Mouse (Mus musculus): ENCODE data around the gene Git1. TPM values are rescaled to one million over a fixed set of nuclear protein-coding genes. Genes with fewer than 3 reads are reported as not detected.
A peak's percentile ranks its signal among the peaks of the same experiment; 100 is the strongest.

The Git1 gene
- total RNA-seq (2014; rRNA removed) = 2.8 and 4.4 TPM in 2 replicates
- 8.9 and 11.2 TPM in 2 replicates for polyA plus RNA-seq (2012; rRNA removed)

DNA sequence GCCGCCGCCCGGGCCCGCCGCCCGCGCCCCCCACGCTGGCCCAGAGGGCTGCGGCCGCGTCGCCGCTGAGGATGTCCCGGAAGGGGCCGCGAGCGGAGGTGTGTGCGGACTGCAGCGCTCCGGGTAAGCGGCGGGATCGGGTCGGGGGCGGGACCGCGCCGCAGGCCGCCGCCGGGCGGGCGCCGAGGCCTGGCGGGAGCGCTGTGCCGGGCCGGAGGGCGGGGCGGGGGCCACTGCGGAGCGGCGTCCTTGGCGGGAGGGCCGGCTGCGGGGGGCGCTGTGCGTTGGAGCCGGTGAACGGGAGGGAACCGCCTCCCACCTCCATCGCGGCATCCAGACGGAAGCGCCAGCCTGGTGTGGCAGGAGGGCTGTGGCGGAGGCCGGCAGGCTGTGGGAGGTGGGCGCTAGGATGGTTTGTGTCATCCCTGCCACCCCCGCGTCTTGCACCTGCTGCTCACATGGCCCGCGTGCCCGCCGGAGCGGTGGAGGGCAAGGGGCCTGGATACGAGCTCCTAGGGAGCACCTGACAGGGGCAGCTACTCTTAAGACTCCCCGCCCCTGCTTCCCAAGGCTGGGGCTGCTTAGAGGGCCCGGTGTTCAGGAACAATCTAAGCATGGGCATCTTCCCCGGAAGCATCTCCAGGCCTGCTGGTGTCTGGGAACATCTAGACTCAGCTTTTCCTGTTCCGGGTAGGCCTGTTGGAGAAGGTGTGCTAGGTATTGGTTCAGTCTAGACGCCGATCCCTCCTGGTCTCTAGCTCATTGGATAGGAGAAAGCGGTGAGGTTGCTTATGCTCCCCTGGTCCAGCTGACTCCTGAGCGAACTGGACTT lies at the start of gene Git1:
TSS of gene Git1 (plus strand) at position 51 of the 832 bp plus-strand sequence.
- H3K79me2 ChIP-seq (ENCODE audit: control insufficient read depth, insufficient read depth, low read length) = peaks cover 11% of the 10 kb centered on the region
- H3K36me3 ChIP-seq (ENCODE audit: control insufficient read depth, insufficient read depth, low read length) = no peaks in the 10 kb centered on the region
- no peaks in the 10 kb centered on the region for H3K27me3 ChIP-seq (ENCODE audit: control insufficient read depth, insufficient read depth, low read length)
- peak within 1 kb of the TSS; percentile 45 for H3K27ac ChIP-seq (replicated peaks; ENCODE audit: insufficient read depth, low read depth, low read length)
- H3K4me3 ChIP-seq (ENCODE audit: insufficient read depth, low read depth, low read length) = peak within 1 kb of the TSS; percentile 78
- peaks cover 18% of the 10 kb centered on the region for H3K4me1 ChIP-seq (ENCODE audit: control insufficient read depth, insufficient read depth, low read length)
- DNase-seq (ENCODE audit: extremely low read depth, low read depth, low spot score) = no peak
- H3K9ac ChIP-seq (ENCODE audit: low read depth, low read length) = peak within 1 kb of the TSS; percentile 87
- no peak for TF ChIP-seq CTCF (IDR thresholded peaks at IDR 0.05; ENCODE audit: low read depth, low read length)
- no peak for TF ChIP-seq POLR2A (IDR thresholded peaks at IDR 0.05; ENCODE audit: extremely low read depth, insufficient read depth, low read length)
- whole genome bisulfite sequencing = 6% methylated on average over 46 of the region's 74 CpGs

GRCm38 (mm10) chr11:77444939-77445338 lies 48.4 kb upstream of the Git1 start:
- H3K4me3 ChIP-seq (ENCODE audit: insufficient read depth, low read depth, low read length) = no peak overlapping the region
- H3K9ac ChIP-seq (ENCODE audit: low read depth, low read length) = no peak overlapping the region
- peaks cover 32% of the 10 kb centered on the region for H3K4me1 ChIP-seq (ENCODE audit: control insufficient read depth, insufficient read depth, low read length)
- H3K79me2 ChIP-seq (ENCODE audit: control insufficient read depth, insufficient read depth, low read length) = no peaks in the 10 kb centered on the region
- TF ChIP-seq CTCF (IDR thresholded peaks at IDR 0.05; ENCODE audit: low read depth, low read length) (no peak), POLR2A (IDR thresholded peaks at IDR 0.05; ENCODE audit: extremely low read depth, insufficient read depth, low read length) (no peak)
- H3K27me3 ChIP-seq (ENCODE audit: control insufficient read depth, insufficient read depth, low read length) = no peaks in the 10 kb centered on the region
- WGBS = 1% methylated on average over 2 of the region's 2 CpGs
- H3K27ac ChIP-seq (replicated peaks; ENCODE audit: insufficient read depth, low read depth, low read length) = no peak overlapping the region
- peaks cover 38% of the 10 kb centered on the region for H3K36me3 ChIP-seq (ENCODE audit: control insufficient read depth, insufficient read depth, low read length)
- peak; percentile 72 for DNase-seq (ENCODE audit: extremely low read depth, low read depth, low spot score)

GRCm38 (mm10) chr11:77446628-77447041 lies 46.7 kb upstream of the Git1 start:
- Histone ChIP-seq H3K27ac (replicated peaks; ENCODE audit: insufficient read depth, low read depth, low read length) (peak overlapping the region; percentile 63), H3K36me3 (ENCODE audit: control insufficient read depth, insufficient read depth, low read length) (peaks cover 37% of the 10 kb centered on the region), H3K27me3 (ENCODE audit: control insufficient read depth, insufficient read depth, low read length) (no peaks in the 10 kb centered on the region), H3K79me2 (ENCODE audit: control insufficient read depth, insufficient read depth, low read length) (no peaks in the 10 kb centered on the region), H3K4me3 (ENCODE audit: insufficient read depth, low read depth, low read length) (no peak overlapping the region), H3K9ac (ENCODE audit: low read depth, low read length) (peak overlapping the region; percentile 37; the same call in 1 of the 2 replicates), H3K4me1 (ENCODE audit: control insufficient read depth, insufficient read depth, low read length) (peaks cover 32% of the 10 kb centered on the region)
- 9% methylated on average over 6 of the region's 6 CpGs for WGBS
- TF ChIP-seq CTCF (IDR thresholded peaks at IDR 0.05; ENCODE audit: low read depth, low read length) (peak; percentile 51), POLR2A (IDR thresholded peaks at IDR 0.05; ENCODE audit: extremely low read depth, insufficient read depth, low read length) (no peak)
- peak; percentile 75 for DNase-seq (ENCODE audit: extremely low read depth, low read depth, low spot score)

DNA sequence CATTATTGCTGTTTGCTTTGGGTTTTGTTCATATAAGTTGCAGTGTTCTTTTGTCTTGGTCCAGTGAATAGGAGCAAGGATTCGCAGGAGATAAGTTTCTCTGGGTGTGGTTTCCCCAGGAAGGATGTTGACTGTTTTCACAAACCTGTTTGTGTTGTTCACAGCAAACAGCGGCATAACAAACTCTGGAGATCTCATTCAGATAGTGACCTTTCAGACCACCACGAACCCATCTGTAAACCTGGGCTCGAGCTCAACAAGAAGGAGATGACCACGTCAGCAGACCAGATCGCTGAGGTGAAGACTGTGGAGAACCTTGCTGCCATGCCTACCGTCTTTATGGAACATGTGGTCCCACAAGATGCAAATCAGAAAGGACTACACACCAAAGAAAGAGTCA lies 44.1 kb upstream of the Git1 start:
- DNase-seq (ENCODE audit: extremely low read depth, low read depth, low spot score) = no peak
- Histone ChIP-seq H3K4me1 (ENCODE audit: control insufficient read depth, insufficient read depth, low read length) (peaks cover 16% of the 10 kb centered on the region), H3K9ac (ENCODE audit: low read depth, low read length) (no peak overlapping the region), H3K36me3 (ENCODE audit: control insufficient read depth, insufficient read depth, low read length) (peaks cover 26% of the 10 kb centered on the region), H3K79me2 (ENCODE audit: control insufficient read depth, insufficient read depth, low read length) (no peaks in the 10 kb centered on the region), H3K27me3 (ENCODE audit: control insufficient read depth, insufficient read depth, low read length) (no peaks in the 10 kb centered on the region), H3K27ac (replicated peaks; ENCODE audit: insufficient read depth, low read depth, low read length) (no peak overlapping the region), H3K4me3 (ENCODE audit: insufficient read depth, low read depth, low read length) (no peak overlapping the region)
- WGBS = 78% methylated on average over 7 of the region's 7 CpGs
- TF ChIP-seq POLR2A (IDR thresholded peaks at IDR 0.05; ENCODE audit: extremely low read depth, insufficient read depth, low read length) = no peak
- no peak for TF ChIP-seq CTCF (IDR thresholded peaks at IDR 0.05; ENCODE audit: low read depth, low read length)

DNA sequence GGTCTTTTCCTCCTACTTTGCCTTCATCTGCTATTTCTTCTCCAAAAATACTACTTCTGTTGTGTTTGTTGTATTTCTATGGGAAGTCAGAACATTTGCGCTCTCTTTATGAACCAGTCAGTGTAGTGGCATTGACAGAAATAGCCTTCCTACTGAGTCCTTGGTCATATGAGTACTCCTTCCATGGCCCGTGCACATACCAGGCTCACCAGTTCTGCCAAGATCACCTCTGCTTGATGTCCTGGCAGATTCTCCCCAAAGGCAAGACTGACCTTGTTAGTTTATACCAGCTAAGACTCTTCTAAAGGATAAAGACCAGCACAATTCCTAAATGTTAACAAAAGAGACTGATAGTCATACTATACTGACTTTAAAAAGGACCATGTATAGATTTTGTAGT lies 41.7 kb upstream of the Git1 start:
- 95% methylated on average over 2 of the region's 2 CpGs for WGBS
- no peak for DNase-seq (ENCODE audit: extremely low read depth, low read depth, low spot score)
- H3K4me3 ChIP-seq (ENCODE audit: insufficient read depth, low read depth, low read length) = no peak overlapping the region
- peaks cover 4% of the 10 kb centered on the region for H3K4me1 ChIP-seq (ENCODE audit: control insufficient read depth, insufficient read depth, low read length)
- peaks cover 32% of the 10 kb centered on the region for H3K36me3 ChIP-seq (ENCODE audit: control insufficient read depth, insufficient read depth, low read length)
- TF ChIP-seq POLR2A (IDR thresholded peaks at IDR 0.05; ENCODE audit: extremely low read depth, insufficient read depth, low read length) = no peak
- no peak for TF ChIP-seq CTCF (IDR thresholded peaks at IDR 0.05; ENCODE audit: low read depth, low read length)
- no peaks in the 10 kb centered on the region for H3K27me3 ChIP-seq (ENCODE audit: control insufficient read depth, insufficient read depth, low read length)
- no peaks in the 10 kb centered on the region for H3K79me2 ChIP-seq (ENCODE audit: control insufficient read depth, insufficient read depth, low read length)
- H3K27ac ChIP-seq (replicated peaks; ENCODE audit: insufficient read depth, low read depth, low read length) = no peak overlapping the region
- no peak overlapping the region for H3K9ac ChIP-seq (ENCODE audit: low read depth, low read length)

DNA sequence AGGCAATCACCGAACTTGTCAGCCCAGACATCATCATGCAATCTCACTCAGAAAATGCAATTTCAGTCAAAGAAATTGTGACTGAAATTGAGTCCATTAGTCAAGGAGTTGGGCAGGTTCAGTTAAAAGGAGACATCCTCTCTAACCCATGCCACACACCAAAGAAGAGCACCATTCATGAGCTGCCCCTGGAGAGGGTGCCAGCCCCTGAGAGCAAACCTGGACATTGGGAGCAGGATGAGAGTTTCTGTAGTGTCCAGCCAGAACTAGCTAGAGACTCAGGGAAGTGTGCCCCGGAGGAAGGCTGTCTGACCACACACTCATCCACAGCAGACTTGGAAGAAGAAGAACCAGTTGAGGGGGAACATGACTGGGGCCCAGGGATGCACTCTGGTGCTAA lies 40.0 kb upstream of the Git1 start:
- DNase-seq (ENCODE audit: extremely low read depth, low read depth, low spot score) = no peak
- no peak for TF ChIP-seq POLR2A (IDR thresholded peaks at IDR 0.05; ENCODE audit: extremely low read depth, insufficient read depth, low read length)
- TF ChIP-seq CTCF (IDR thresholded peaks at IDR 0.05; ENCODE audit: low read depth, low read length) = no peak
- H3K27me3 ChIP-seq (ENCODE audit: control insufficient read depth, insufficient read depth, low read length) = no peaks in the 10 kb centered on the region
- H3K79me2 ChIP-seq (ENCODE audit: control insufficient read depth, insufficient read depth, low read length) = no peaks in the 10 kb centered on the region
- peaks cover 2% of the 10 kb centered on the region; the same call in 1 of the 2 replicates for H3K4me1 ChIP-seq (ENCODE audit: control insufficient read depth, insufficient read depth, low read length)
- H3K4me3 ChIP-seq (ENCODE audit: insufficient read depth, low read depth, low read length) = no peak overlapping the region
- H3K27ac ChIP-seq (replicated peaks; ENCODE audit: insufficient read depth, low read depth, low read length) = no peak overlapping the region
- peaks cover 32% of the 10 kb centered on the region for H3K36me3 ChIP-seq (ENCODE audit: control insufficient read depth, insufficient read depth, low read length)
- 89% methylated on average over 2 of the region's 2 CpGs for whole genome bisulfite sequencing
- H3K9ac ChIP-seq (ENCODE audit: low read depth, low read length) = no peak overlapping the region

Data from liver, adult 2 months (tissue).